8 mouse cellular contexts compared by ENCODE assay signal in genomic region chr1:161035281-161035785, GRCm38 (mm10). TPM values are rescaled to one million over a fixed set of nuclear protein-coding genes. Genes with fewer than 3 reads are reported as not detected.
DNase-seq lines count a peak whose midpoint lies in the region; ATAC-seq and TF ChIP-seq lines count a peak whose summit lies in the region.

No protein-coding gene starts in this region.

- H3K4me1 ChIP-seq in lung, adult 2 months (ENCODE audit: control insufficient read depth, insufficient read depth, low read length): peaks cover 13% of the 10 kb centered on the region
- H3K4me1 ChIP-seq in kidney, postnatal 0 days (replicated peaks; ENCODE audit: insufficient read depth, low read length): peaks cover 6% of the 10 kb centered on the region; the same call in 1 of the 2 replicates
- peaks cover 45% of the 10 kb centered on the region for H3K4me1 ChIP-seq in midbrain, embryonic 10.5 days

- H3K9ac ChIP-seq in kidney, postnatal 0 days (ENCODE audit: low read depth, low read length): peak overlapping the region; percentile 78

- peak overlapping the region; percentile 95 for H3K27ac ChIP-seq in kidney, postnatal 0 days
- H3K27ac ChIP-seq in midbrain, embryonic 10.5 days (replicated peaks): peak overlapping the region; percentile 97

- no peaks in the 10 kb centered on the region for H3K27me3 ChIP-seq in kidney, postnatal 0 days (ENCODE audit: insufficient read depth, low read length)
- no peaks in the 10 kb centered on the region for H3K27me3 ChIP-seq in midbrain, embryonic 10.5 days (ENCODE audit: low read depth, poor library complexity, severe bottlenecking)

- DNase-seq in adrenal gland, postnatal 10 days: peak; percentile 51
- DNase-seq in adrenal gland, adult (ENCODE audit: inconsistent age in 2 of 2, low spot score in 1 of 2): no peak
- no peak for DNase-seq in lung, adult 2 months
- DNase-seq in lung, postnatal 14 days: no peak
- DNase-seq in kidney, postnatal 0 days (ENCODE audit: low spot score): peak; percentile 68
- DNase-seq in midbrain, embryonic 10.5 days (ENCODE audit: low spot score): no peak
- no peak for DNase-seq in ovary, postnatal 10 days (ENCODE audit: low spot score)

- ATAC-seq in erythroblast, adult 5-6 weeks (replicated peaks; ENCODE audit: low FRiP score, poor library complexity, severe bottlenecking): peak; percentile 74
- peak; percentile 53 for ATAC-seq in kidney, postnatal 0 days (replicated peaks; ENCODE audit: low FRiP score, low read depth)

- H3K9me3 ChIP-seq in kidney, postnatal 0 days (replicated peaks; ENCODE audit: low read length): no peaks in the 10 kb centered on the region
- H3K9me3 ChIP-seq in midbrain, embryonic 10.5 days (replicated peaks): no peaks in the 10 kb centered on the region

- H3K4me2 ChIP-seq in kidney, postnatal 0 days (ENCODE audit: low read length): peak overlapping the region; percentile 88

- peaks cover 29% of the 10 kb centered on the region for H3K36me3 ChIP-seq in kidney, postnatal 0 days (ENCODE audit: insufficient read depth, low read length)
- peaks cover 74% of the 10 kb centered on the region for H3K36me3 ChIP-seq in midbrain, embryonic 10.5 days

- WGBS in lung, adult 2 months: under 1% methylated on average over 14 of the region's 14 CpGs
- WGBS in kidney, postnatal 0 days: 0% methylated on average over 14 of the region's 14 CpGs
- WGBS in midbrain, embryonic 10.5 days: 0% methylated on average over 14 of the region's 14 CpGs

- TF ChIP-seq CTCF in lung, adult 2 months (IDR thresholded peaks at IDR 0.05; ENCODE audit: insufficient read depth, low read length): no peak
- no peak for TF ChIP-seq CTCF in kidney, postnatal 0 days (IDR thresholded peaks at IDR 0.05; ENCODE audit: low read depth)

- peak overlapping the region; percentile 96 for H3K4me3 ChIP-seq in lung, adult 2 months (replicated peaks; ENCODE audit: extremely low read depth, low read depth, low read length)
- peak overlapping the region; percentile 81 for H3K4me3 ChIP-seq in kidney, postnatal 0 days (replicated peaks; ENCODE audit: low read depth, low read length)
- H3K4me3 ChIP-seq in midbrain, embryonic 10.5 days: peak overlapping the region; percentile 67

- TF ChIP-seq POLR2A in lung, adult 2 months (IDR thresholded peaks at IDR 0.05; ENCODE audit: borderline replicate concordance, extremely low read depth, low read depth, low read length): no peak; the same call in 1 of the 2 replicates

RNA-seq across cellular contexts. Expression of gene Zbtb37, which starts 0.7 kb away (rescaled TPM):
- 10 to 100 TPM; 11.3 to 21.9 TPM for total RNA-seq in adrenal gland, postnatal 10 days (2021)
- polyA plus RNA-seq in lung, adult 2 months (2012; rRNA removed): 1.4 and 3.4 TPM in 2 replicates
- total RNA-seq in erythroblast, adult 5-6 weeks (2015; ENCODE audit: low replicate concordance): 1.3 and 2.9 TPM in 2 replicates
- total RNA-seq in erythroblast, adult 5-6 weeks (2017; ENCODE audit: low replicate concordance): 1.7 and 2.6 TPM in 2 replicates
- 5.1 and 7.4 TPM in 2 replicates for polyA plus RNA-seq in kidney, postnatal 0 days (2015; fragmentation: Nextera tagmentation; extraction: Ambion mirVana)
- polyA plus RNA-seq in midbrain, embryonic 10.5 days (2016; fragmentation: Nextera tagmentation; extraction: Ambion mirVana): 5.3 and 6.7 TPM in 2 replicates

RNA-seq across cellular contexts. Expression of gene Dars2, which starts 35.1 kb away (rescaled TPM):
- 10 to 100 TPM; 26.3 to 30.1 TPM for total RNA-seq in adrenal gland, postnatal 10 days (2021)
- polyA plus RNA-seq in lung, adult 2 months (2012; rRNA removed): 4.3 and 10.6 TPM in 2 replicates
- 6.7 and 13.6 TPM in 2 replicates for total RNA-seq in erythroblast, adult 5-6 weeks (2015; ENCODE audit: low replicate concordance)
- 5.8 and 10.3 TPM in 2 replicates for total RNA-seq in erythroblast, adult 5-6 weeks (2017; ENCODE audit: low replicate concordance)
- polyA plus RNA-seq in kidney, postnatal 0 days (2015; fragmentation: Nextera tagmentation; extraction: Ambion mirVana): 23.5 and 25.8 TPM in 2 replicates
- polyA plus RNA-seq in midbrain, embryonic 10.5 days (2016; fragmentation: Nextera tagmentation; extraction: Ambion mirVana): 62.5 and 72.3 TPM in 2 replicates

RNA-seq across cellular contexts. Expression of gene Cenpl, which starts 35.2 kb away (rescaled TPM):
- total RNA-seq in adrenal gland, postnatal 10 days (2021): 1 to 10 TPM; 5.7 to 6.2 TPM
- 0.70 and 1.1 TPM in 2 replicates for polyA plus RNA-seq in lung, adult 2 months (2012; rRNA removed)
- 13.3 and 32.4 TPM in 2 replicates for total RNA-seq in erythroblast, adult 5-6 weeks (2015; ENCODE audit: low replicate concordance)
- 8.8 and 12.1 TPM in 2 replicates for total RNA-seq in erythroblast, adult 5-6 weeks (2017; ENCODE audit: low replicate concordance)
- 16.7 and 17.8 TPM in 2 replicates for polyA plus RNA-seq in kidney, postnatal 0 days (2015; fragmentation: Nextera tagmentation; extraction: Ambion mirVana)
- polyA plus RNA-seq in midbrain, embryonic 10.5 days (2016; fragmentation: Nextera tagmentation; extraction: Ambion mirVana): 40.3 and 40.6 TPM in 2 replicates

RNA-seq across cellular contexts. Expression of gene Serpinc1, which starts 56.9 kb away (rescaled TPM):
- 100 to 1,000 TPM; 292 to 761 TPM for total RNA-seq in adrenal gland, postnatal 10 days (2021)
- 0.88 and 1.2 TPM in 2 replicates for polyA plus RNA-seq in lung, adult 2 months (2012; rRNA removed)
- total RNA-seq in erythroblast, adult 5-6 weeks (2015; ENCODE audit: low replicate concordance): 1.5 TPM in 1 of 2 replicates, not detected in the other
- total RNA-seq in erythroblast, adult 5-6 weeks (2017; ENCODE audit: low replicate concordance): 0.34 and 0.42 TPM in 2 replicates
- 1.8 TPM in 2 replicates for polyA plus RNA-seq in kidney, postnatal 0 days (2015; fragmentation: Nextera tagmentation; extraction: Ambion mirVana)
- polyA plus RNA-seq in midbrain, embryonic 10.5 days (2016; fragmentation: Nextera tagmentation; extraction: Ambion mirVana): 2.0 and 2.3 TPM in 2 replicates

Comparison
In these comparisons a context has a peak if more than half of its experiments do, and no peak if none do; other contexts are left out.
1. DNase-seq: peak in adrenal gland, postnatal 10 days (single experiment) and kidney, postnatal 0 days (single experiment); none in adrenal gland, adult (0 of 2), lung, adult 2 months (single experiment), lung, postnatal 14 days (single experiment), midbrain, embryonic 10.5 days (single experiment) and ovary, postnatal 10 days (single experiment).
2. Peak in every context shown above with its lines, with median percentiles within 50 percentile points of each other: H3K4me3 ChIP-seq.